Mouse (Mus musculus): Measurements from ENCODE around the gene Hnrnph1. TPM values are rescaled to one million over a fixed set of nuclear protein-coding genes. Genes with fewer than 3 reads are reported as not detected.

Gene Hnrnph1
- polyA plus RNA-seq, 1 experiment from 2014 or later = 386 TPM

GRCm38 (mm10) chr11:50403367-50404014 is 26.7 kb downstream of the Hnrnph1 start:
- Histone ChIP-seq H3K27me3 (replicated peaks; ENCODE audit: control insufficient read depth, insufficient read depth, low read length) (no peaks in the 10 kb centered on the region), H3K27ac (replicated peaks; ENCODE audit: low read depth, low read length) (no peak overlapping the region), H3K4me2 (ENCODE audit: low read depth, low read length) (no peak overlapping the region), H3K9me3 (ENCODE audit: control insufficient read depth, low read length) (no peaks in the 10 kb centered on the region), H3K4me3 (ENCODE audit: low read depth, low read length) (no peak overlapping the region), H3K9ac (ENCODE audit: low read depth, low read length) (no peak overlapping the region), H3K36me3 (ENCODE audit: control insufficient read depth, insufficient read depth, low read length) (peaks cover 48% of the 10 kb centered on the region), H3K4me1 (ENCODE audit: control insufficient read depth, insufficient read depth, low read length) (no peaks in the 10 kb centered on the region)
- DNase-seq (ENCODE audit: low spot score) (no peak), ATAC-seq (ENCODE audit: low read depth) (no peak)
- 74% methylated on average over 10 of the region's 10 CpGs for WGBS

DNA sequence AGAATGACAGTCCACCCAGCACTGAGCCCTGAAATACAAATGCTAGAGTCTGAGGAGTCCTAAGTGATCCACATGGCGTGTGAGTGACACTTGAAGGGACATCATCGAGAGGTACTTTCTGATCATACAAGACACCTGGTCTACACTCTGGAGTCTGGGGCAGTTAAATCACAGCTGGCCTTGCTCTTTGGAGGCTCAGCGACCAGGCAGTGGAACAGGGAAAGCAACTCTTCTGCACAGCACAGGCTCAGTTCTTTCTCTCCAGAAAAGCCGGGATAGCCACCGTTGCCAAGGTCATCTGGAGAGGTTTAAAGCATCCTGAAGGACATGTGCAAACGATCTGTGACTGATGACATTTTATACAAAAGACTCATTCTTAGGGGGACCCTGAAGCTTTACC is 30.4 kb downstream of the Hnrnph1 start:
- no peak for DNase-seq (ENCODE audit: low spot score)
- peaks cover 51% of the 10 kb centered on the region for H3K36me3 ChIP-seq (ENCODE audit: control insufficient read depth, insufficient read depth, low read length)

GRCm38 (mm10) chr11:50415563-50416241 is 38.9 kb downstream of the Hnrnph1 start:
- H3K27me3 ChIP-seq (replicated peaks; ENCODE audit: control insufficient read depth, insufficient read depth, low read length) = no peaks in the 10 kb centered on the region
- ATAC-seq (ENCODE audit: low read depth) (no peak), DNase-seq (ENCODE audit: low spot score) (no peak)
- no peak overlapping the region for H3K4me3 ChIP-seq (ENCODE audit: low read depth, low read length)
- H3K4me2 ChIP-seq (ENCODE audit: low read depth, low read length) = no peak overlapping the region
- no peak overlapping the region for H3K27ac ChIP-seq (replicated peaks; ENCODE audit: low read depth, low read length)
- WGBS = 94% methylated on average over 6 of the region's 6 CpGs
- H3K36me3 ChIP-seq (ENCODE audit: control insufficient read depth, insufficient read depth, low read length) = peaks cover 72% of the 10 kb centered on the region
- H3K4me1 ChIP-seq (ENCODE audit: control insufficient read depth, insufficient read depth, low read length) = no peaks in the 10 kb centered on the region
- H3K9me3 ChIP-seq (ENCODE audit: control insufficient read depth, low read length) = no peaks in the 10 kb centered on the region
- no peak overlapping the region for H3K9ac ChIP-seq (ENCODE audit: low read depth, low read length)

More for the DNA sequence above, 30.4 kb downstream of the Hnrnph1 start:
- Histone ChIP-seq H3K4me1 (ENCODE audit: control insufficient read depth, insufficient read depth, low read length) (no peaks in the 10 kb centered on the region), H3K4me2 (ENCODE audit: low read depth, low read length) (no peak overlapping the region), H3K4me3 (ENCODE audit: low read depth, low read length) (no peak overlapping the region), H3K27me3 (replicated peaks; ENCODE audit: control insufficient read depth, insufficient read depth, low read length) (no peaks in the 10 kb centered on the region), H3K9ac (ENCODE audit: low read depth, low read length) (no peak overlapping the region), H3K27ac (replicated peaks; ENCODE audit: low read depth, low read length) (no peak overlapping the region), H3K9me3 (ENCODE audit: control insufficient read depth, low read length) (no peaks in the 10 kb centered on the region)
- no peak for ATAC-seq (ENCODE audit: low read depth)
- WGBS = 46% methylated on average over 6 of the region's 6 CpGs

GRCm38 (mm10) chr11:50417856-50418255 is 41.1 kb downstream of the Hnrnph1 start:
- Histone ChIP-seq H3K9ac (ENCODE audit: low read depth, low read length) (no peak overlapping the region), H3K27ac (replicated peaks; ENCODE audit: low read depth, low read length) (no peak overlapping the region), H3K4me1 (ENCODE audit: control insufficient read depth, insufficient read depth, low read length) (0 out of 2 replicates have a peak, but pooled peaks cover 11% of the 10 kb centered on the region), H3K4me3 (ENCODE audit: low read depth, low read length) (no peak overlapping the region), H3K9me3 (ENCODE audit: control insufficient read depth, low read length) (no peaks in the 10 kb centered on the region), H3K27me3 (replicated peaks; ENCODE audit: control insufficient read depth, insufficient read depth, low read length) (no peaks in the 10 kb centered on the region), H3K4me2 (ENCODE audit: low read depth, low read length) (no peak overlapping the region), H3K36me3 (ENCODE audit: control insufficient read depth, insufficient read depth, low read length) (peaks cover 60% of the 10 kb centered on the region)
- WGBS = 80% methylated on average over 2 of the region's 2 CpGs
- no peak for ATAC-seq (ENCODE audit: low read depth)
- DNase-seq (ENCODE audit: low spot score) = no peak

- Histone ChIP-seq H3K9me3 (ENCODE audit: control insufficient read depth, low read length) (no peaks in the 10 kb centered on the region), H3K9ac (ENCODE audit: low read depth, low read length) (peak overlapping the region; percentile 49), H3K4me2 (ENCODE audit: low read depth, low read length) (peak overlapping the region; percentile 77), H3K27ac (replicated peaks; ENCODE audit: low read depth, low read length) (no peak overlapping the region; the same call in 1 of the 2 replicates), H3K27me3 (replicated peaks; ENCODE audit: control insufficient read depth, insufficient read depth, low read length) (no peaks in the 10 kb centered on the region), H3K4me1 (ENCODE audit: control insufficient read depth, insufficient read depth, low read length) (0 out of 2 replicates have a peak, but pooled peaks cover 11% of the 10 kb centered on the region), H3K36me3 (ENCODE audit: control insufficient read depth, insufficient read depth, low read length) (peaks cover 29% of the 10 kb centered on the region), H3K4me3 (ENCODE audit: low read depth, low read length) (peak overlapping the region; percentile 43)
- ATAC-seq (ENCODE audit: low read depth) (no peak), DNase-seq (ENCODE audit: low spot score) (no peak)
- WGBS = 41% methylated on average over 5 of the region's 5 CpGs
Observed at GRCm38 (mm10) chr11:50421461-50421860, 44.7 kb downstream of the Hnrnph1 start.

DNA sequence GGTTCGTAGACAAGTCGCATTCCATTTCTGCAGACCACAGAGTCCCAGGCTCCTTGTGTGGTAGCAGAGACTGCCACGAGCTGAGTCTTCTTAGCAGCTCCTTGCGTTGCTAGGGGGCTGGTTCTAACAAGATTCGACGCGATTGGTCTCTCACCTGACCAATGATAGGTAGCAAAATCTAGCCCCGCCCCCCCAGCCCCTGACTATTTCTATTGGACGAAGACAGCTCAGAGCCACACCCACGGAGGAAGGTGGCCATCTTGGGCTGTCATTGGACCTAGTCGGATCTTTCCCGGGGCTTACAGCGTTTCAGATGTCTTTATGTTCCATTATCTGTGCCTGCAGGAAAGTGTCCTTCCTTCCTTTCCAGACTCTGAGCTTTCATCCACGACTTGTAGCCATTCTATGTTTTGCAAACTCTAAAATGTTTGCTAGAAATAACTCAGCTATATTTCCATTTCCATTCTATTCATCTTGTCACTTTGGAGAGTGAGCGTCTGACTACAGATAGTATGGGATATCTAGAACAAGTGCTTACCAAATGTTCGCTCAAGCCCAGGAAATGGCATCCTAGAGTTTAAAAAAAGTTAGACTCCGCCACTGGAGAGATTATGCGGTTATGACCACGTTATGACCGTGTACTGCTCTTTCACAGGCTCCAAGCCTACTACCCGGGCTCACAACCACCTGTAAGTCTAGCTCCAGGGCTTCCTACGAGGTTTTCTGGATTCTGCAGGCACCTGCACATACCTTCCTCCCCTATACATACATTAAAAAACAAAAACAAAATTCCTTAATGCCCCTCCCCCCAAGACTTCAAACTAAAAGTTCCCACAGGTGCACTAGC is 45.4 kb downstream of the Hnrnph1 start:
- peak overlapping the region; percentile 77 for H3K4me2 ChIP-seq (ENCODE audit: low read depth, low read length)
- H3K27ac ChIP-seq (replicated peaks; ENCODE audit: low read depth, low read length) = peak overlapping the region; percentile 41
- DNase-seq (ENCODE audit: low spot score) = peak; percentile 98
- H3K9me3 ChIP-seq (ENCODE audit: control insufficient read depth, low read length) = no peaks in the 10 kb centered on the region
- H3K27me3 ChIP-seq (replicated peaks; ENCODE audit: control insufficient read depth, insufficient read depth, low read length) = no peaks in the 10 kb centered on the region
- peak overlapping the region; percentile 43 for H3K4me3 ChIP-seq (ENCODE audit: low read depth, low read length)
- peak; percentile 98 for ATAC-seq (ENCODE audit: low read depth)
- H3K4me1 ChIP-seq (ENCODE audit: control insufficient read depth, insufficient read depth, low read length) = 0 out of 2 replicates have a peak, but pooled peaks cover 11% of the 10 kb centered on the region
- peak overlapping the region; percentile 49 for H3K9ac ChIP-seq (ENCODE audit: low read depth, low read length)
- WGBS = 23% methylated on average over 22 of the region's 22 CpGs
- peaks cover 25% of the 10 kb centered on the region for H3K36me3 ChIP-seq (ENCODE audit: control insufficient read depth, insufficient read depth, low read length)

DNA sequence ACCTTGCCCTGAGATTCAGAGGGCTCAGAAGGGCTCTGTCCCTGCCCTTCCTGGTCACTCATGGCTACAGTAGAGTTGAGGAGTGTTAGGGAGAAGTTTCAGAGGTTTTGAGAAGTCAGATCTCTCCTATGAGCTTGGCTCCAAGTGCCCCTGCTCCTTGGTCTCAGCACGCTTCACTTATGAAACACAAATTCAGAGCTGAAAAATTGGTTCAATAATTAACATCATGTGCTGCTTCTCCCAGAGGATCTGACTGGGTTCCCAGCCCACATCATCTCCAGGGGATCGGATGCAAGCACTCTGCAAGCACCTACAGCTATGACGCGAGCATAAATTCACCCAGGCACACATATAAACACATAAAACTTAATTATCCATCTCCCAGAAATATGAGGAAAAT is 49.3 kb downstream of the Hnrnph1 start:
- Histone ChIP-seq H3K27me3 (replicated peaks; ENCODE audit: control insufficient read depth, insufficient read depth, low read length) (no peaks in the 10 kb centered on the region), H3K4me1 (ENCODE audit: control insufficient read depth, insufficient read depth, low read length) (0 out of 2 replicates have a peak, but pooled peaks cover 17% of the 10 kb centered on the region), H3K9me3 (ENCODE audit: control insufficient read depth, low read length) (no peaks in the 10 kb centered on the region), H3K36me3 (ENCODE audit: control insufficient read depth, insufficient read depth, low read length) (0 out of 2 replicates have a peak, but pooled peaks cover under 1% of the 10 kb centered on the region), H3K4me2 (ENCODE audit: low read depth, low read length) (no peak overlapping the region), H3K9ac (ENCODE audit: low read depth, low read length) (no peak overlapping the region), H3K27ac (replicated peaks; ENCODE audit: low read depth, low read length) (no peak overlapping the region), H3K4me3 (ENCODE audit: low read depth, low read length) (no peak overlapping the region)
- ATAC-seq (ENCODE audit: low read depth) = no peak
- no peak for DNase-seq (ENCODE audit: low spot score)
- WGBS = 84% methylated on average over 4 of the region's 4 CpGs

- Histone ChIP-seq H3K9ac (ENCODE audit: low read depth, low read length) (peak within 1 kb of the TSS; percentile 94), H3K4me3 (ENCODE audit: low read depth, low read length) (peak within 1 kb of the TSS; percentile 87), H3K27ac (replicated peaks; ENCODE audit: low read depth, low read length) (peak within 1 kb of the TSS; percentile 94), H3K36me3 (ENCODE audit: control insufficient read depth, insufficient read depth, low read length) (no peaks in the 10 kb centered on the region), H3K27me3 (replicated peaks; ENCODE audit: control insufficient read depth, insufficient read depth, low read length) (no peaks in the 10 kb centered on the region), H3K9me3 (ENCODE audit: control insufficient read depth, low read length) (no peaks in the 10 kb centered on the region), H3K4me1 (ENCODE audit: control insufficient read depth, insufficient read depth, low read length) (peaks cover 13% of the 10 kb centered on the region), H3K4me2 (ENCODE audit: low read depth, low read length) (peak within 1 kb of the TSS; percentile 76)
- DNase-seq (ENCODE audit: low spot score) (peak; percentile 91), ATAC-seq (ENCODE audit: low read depth) (peak; percentile 81)
- under 1% methylated on average over 53 of the region's 90 CpGs for WGBS
Observed at GRCm38 (mm10) chr11:50430277-50431133, 53.7 kb downstream of the Hnrnph1 start, which contains the start of gene Rufy1. Gene Rufy1, minus strand, starts transcription at chr11:50431125.

Data from embryonic facial prominence, embryonic 14.5 days (tissue).